Comparison of ENCODE assay signal across 8 mouse cellular contexts in genomic region chrX:73228606-73229214, GRCm38 (mm10). TPM values are rescaled to one million over a fixed set of nuclear protein-coding genes. Genes with fewer than 3 reads are reported as not detected.
DNase-seq lines count a peak whose midpoint lies in the region; ATAC-seq and TF ChIP-seq lines count a peak whose summit lies in the region.

No protein-coding gene starts in this region.

- H3ac ChIP-seq in C2C12 (ENCODE audit: control insufficient read depth, insufficient read length, low read depth), result peak overlapping the region; percentile 74

- H3K79me2 ChIP-seq in C2C12 (ENCODE audit: control insufficient read depth, insufficient read depth), result no peaks in the 10 kb centered on the region

- peak; percentile 34 for DNase-seq in forebrain, embryonic 10.5 days (ENCODE audit: extremely low spot score, low spot score)
- DNase-seq in kidney, postnatal 4 days, result peak; percentile 55 to 77
- peak; percentile 52 to 60 for DNase-seq in thymus, adult 18-20 months

- H3K9me3 ChIP-seq in forebrain, embryonic 10.5 days, result peaks cover 2% of the 10 kb centered on the region; the same call in 1 of the 2 replicates
- no peaks in the 10 kb centered on the region for H3K9me3 ChIP-seq in heart, embryonic 15.5 days (replicated peaks)
- no peaks in the 10 kb centered on the region for H3K9me3 ChIP-seq in lung, embryonic 16.5 days (ENCODE audit: control insufficient read depth, low read length)

- H3K27me3 ChIP-seq in C2C12 (ENCODE audit: control insufficient read depth, insufficient read depth, insufficient read length), result no peaks in the 10 kb centered on the region
- H3K27me3 ChIP-seq in forebrain, embryonic 10.5 days (ENCODE audit: poor library complexity, severe bottlenecking), result peaks cover 16% of the 10 kb centered on the region
- H3K27me3 ChIP-seq in heart, embryonic 15.5 days, result no peaks in the 10 kb centered on the region
- no peaks in the 10 kb centered on the region for H3K27me3 ChIP-seq in lung, embryonic 16.5 days (ENCODE audit: control insufficient read depth, insufficient read depth, low read depth, low read length)

- H3K9ac ChIP-seq in heart, embryonic 15.5 days, result peak overlapping the region; percentile 67
- peak overlapping the region; percentile 70 for H3K9ac ChIP-seq in lung, embryonic 16.5 days (ENCODE audit: low read length)

- 10% methylated on average over 48 of the region's 51 CpGs for WGBS in bone marrow, adult 2 months
- 15% methylated on average over 50 of the region's 51 CpGs for WGBS in forebrain, embryonic 10.5 days
- WGBS in heart, embryonic 15.5 days, result 15% methylated on average over 48 of the region's 51 CpGs
- 17% methylated on average over 49 of the region's 51 CpGs for WGBS in lung, embryonic 16.5 days
- 21% methylated on average over 51 of the region's 51 CpGs for WGBS in olfactory bulb, adult 2 months

- H3K79me3 ChIP-seq in C2C12 (ENCODE audit: low read depth), result no peaks in the 10 kb centered on the region

- no peak for TF ChIP-seq POLR2A in bone marrow, adult 2 months (IDR thresholded peaks at IDR 0.05; ENCODE audit: borderline replicate concordance, control insufficient read depth, low read depth, low read length)
- no peak for TF ChIP-seq POLR2A in olfactory bulb, adult 2 months (IDR thresholded peaks at IDR 0.05; ENCODE audit: insufficient read depth, low read depth, low read length)

- peak overlapping the region; percentile 31 for H3K4me3 ChIP-seq in C2C12 (ENCODE audit: insufficient read depth, poor library complexity, severe bottlenecking)
- peak overlapping the region; percentile 94 for H3K4me3 ChIP-seq in bone marrow, adult 2 months (replicated peaks; ENCODE audit: control insufficient read depth, low read depth, low read length)
- peak overlapping the region; percentile 68 for H3K4me3 ChIP-seq in forebrain, embryonic 10.5 days
- H3K4me3 ChIP-seq in heart, embryonic 15.5 days, result peak overlapping the region; percentile 68
- peak overlapping the region; percentile 62 for H3K4me3 ChIP-seq in lung, embryonic 16.5 days (ENCODE audit: low read length)
- H3K4me3 ChIP-seq in olfactory bulb, adult 2 months (ENCODE audit: insufficient read depth, low read depth, low read length), result peak overlapping the region; percentile 75

- no peak for TF ChIP-seq CTCF in C2C12 (IDR thresholded peaks at IDR 0.05; ENCODE audit: control insufficient read depth, insufficient read depth, insufficient read length)
- TF ChIP-seq CTCF in bone marrow, adult 2 months (IDR thresholded peaks at IDR 0.05; ENCODE audit: control insufficient read depth, insufficient read depth, low read length), result no peak
- TF ChIP-seq CTCF in olfactory bulb, adult 2 months (IDR thresholded peaks at IDR 0.05; ENCODE audit: insufficient read depth, low read depth, low read length), result no peak

- peak overlapping the region; percentile 90 for H3K27ac ChIP-seq in bone marrow, adult 2 months (ENCODE audit: control insufficient read depth, insufficient read depth, low read depth, low read length, poor library complexity)
- H3K27ac ChIP-seq in forebrain, embryonic 10.5 days, result peak overlapping the region; percentile 89
- H3K27ac ChIP-seq in heart, embryonic 15.5 days, result peak overlapping the region; percentile 96
- H3K27ac ChIP-seq in lung, embryonic 16.5 days (ENCODE audit: low read length), result peak overlapping the region; percentile 91
- peak overlapping the region; percentile 98 for H3K27ac ChIP-seq in olfactory bulb, adult 2 months (ENCODE audit: insufficient read depth, low read depth, low read length)

- ATAC-seq in heart, embryonic 15.5 days (replicated peaks; ENCODE audit: insufficient number of reproducible peaks, insufficient read depth, low FRiP score, low read depth), result peak; percentile 36
- peak; percentile 75 for ATAC-seq in lung, embryonic 16.5 days (ENCODE audit: low read depth)

- H3K36me3 ChIP-seq in C2C12 (ENCODE audit: control insufficient read depth, insufficient read depth), result no peaks in the 10 kb centered on the region
- H3K36me3 ChIP-seq in forebrain, embryonic 10.5 days (replicated peaks), result no peaks in the 10 kb centered on the region
- no peaks in the 10 kb centered on the region for H3K36me3 ChIP-seq in heart, embryonic 15.5 days
- no peaks in the 10 kb centered on the region for H3K36me3 ChIP-seq in lung, embryonic 16.5 days (ENCODE audit: control insufficient read depth, insufficient read depth, low read length)

- H3K4me1 ChIP-seq in bone marrow, adult 2 months (ENCODE audit: control insufficient read depth, insufficient read depth, low read length), result no peaks in the 10 kb centered on the region; the same call in 1 of the 2 replicates
- H3K4me1 ChIP-seq in forebrain, embryonic 10.5 days, result peaks cover 13% of the 10 kb centered on the region
- H3K4me1 ChIP-seq in heart, embryonic 15.5 days (replicated peaks), result no peaks in the 10 kb centered on the region
- H3K4me1 ChIP-seq in lung, embryonic 16.5 days (replicated peaks; ENCODE audit: control insufficient read depth, insufficient read depth, low read length), result 0 out of 2 replicates have a peak, but pooled peaks cover 2% of the 10 kb centered on the region
- H3K4me1 ChIP-seq in olfactory bulb, adult 2 months (ENCODE audit: control insufficient read depth, insufficient read depth, low read length), result 0 out of 2 replicates have a peak, but pooled peaks cover 3% of the 10 kb centered on the region

- peak overlapping the region; percentile 89 for H3K4me2 ChIP-seq in heart, embryonic 15.5 days
- peak overlapping the region; percentile 76 for H3K4me2 ChIP-seq in lung, embryonic 16.5 days (ENCODE audit: low read depth, low read length)

TF ChIP-seq in C2C12, 6 proteins besides CTCF, POLR2A, EP300 and RAD21:
- TF ChIP-seq FOSL1 (IDR thresholded peaks at IDR 0.05; ENCODE audit: insufficient read depth, low read length, poor library complexity, severe bottlenecking) (no peak), MYOG (IDR thresholded peaks at IDR 0.05; ENCODE audit: control insufficient read depth, extremely low read depth, insufficient read length) (no peak), CEBPB (IDR thresholded peaks at IDR 0.05; ENCODE audit: low read depth) (no peak), USF1 (IDR thresholded peaks at IDR 0.05; ENCODE audit: low read depth) (no peak), MYOD1 (IDR thresholded peaks at IDR 0.05; ENCODE audit: control insufficient read depth, insufficient read length, low read depth) (no peak), MAX (IDR thresholded peaks at IDR 0.05) (no peak)

RNA-seq across cellular contexts. Expression of gene F8a, which starts 0.6 kb away (rescaled TPM):
- polyA plus RNA-seq in C2C12 (2012; fragmentation: generic; extraction: Trizol), result 3.3 TPM
- 1.4 and 2.0 TPM in 2 replicates for polyA plus RNA-seq in bone marrow, adult 2 months (2011; ENCODE audit: insufficient read depth, insufficient read length, low replicate concordance, missing spikeins)
- polyA plus RNA-seq in forebrain, embryonic 10.5 days (2016; fragmentation: Nextera tagmentation; extraction: Ambion mirVana), result 10.9 TPM in 2 replicates
- 9.2 and 11.6 TPM in 2 replicates for polyA plus RNA-seq in heart, embryonic 15.5 days (2015; fragmentation: Nextera tagmentation; extraction: Ambion mirVana)
- 10.5 TPM in 2 replicates for polyA plus RNA-seq in lung, embryonic 16.5 days (2015; fragmentation: Nextera tagmentation; extraction: Ambion mirVana)
- not detected in 2 replicates for polyA plus RNA-seq in olfactory bulb, adult 2 months (2012; ENCODE audit: insufficient read depth, insufficient read length, low replicate concordance, missing spikeins)

RNA-seq across cellular contexts. Expression of gene Xlr4c, which starts 14.2 kb away (rescaled TPM):
- 0.06 TPM for polyA plus RNA-seq in C2C12 (2012; fragmentation: generic; extraction: Trizol)
- polyA plus RNA-seq in bone marrow, adult 2 months (2011; ENCODE audit: insufficient read depth, insufficient read length, low replicate concordance, missing spikeins), result 4.2 TPM in 1 of 2 replicates, not detected in the other
- not detected in 2 replicates for polyA plus RNA-seq in forebrain, embryonic 10.5 days (2016; fragmentation: Nextera tagmentation; extraction: Ambion mirVana)
- 0.14 and 0.79 TPM in 2 replicates for polyA plus RNA-seq in heart, embryonic 15.5 days (2015; fragmentation: Nextera tagmentation; extraction: Ambion mirVana)
- 0.24 and 0.83 TPM in 2 replicates for polyA plus RNA-seq in lung, embryonic 16.5 days (2015; fragmentation: Nextera tagmentation; extraction: Ambion mirVana)
- not detected in 2 replicates for polyA plus RNA-seq in olfactory bulb, adult 2 months (2012; ENCODE audit: insufficient read depth, insufficient read length, low replicate concordance, missing spikeins)

RNA-seq across cellular contexts. Expression of gene Xlr4b, which starts 14.6 kb away (rescaled TPM):
- polyA plus RNA-seq in C2C12 (2012; fragmentation: generic; extraction: Trizol), result 0.09 TPM
- polyA plus RNA-seq in bone marrow, adult 2 months (2011; ENCODE audit: insufficient read depth, insufficient read length, low replicate concordance, missing spikeins), result 3.9 and 26.1 TPM in 2 replicates
- 0.37 and 0.52 TPM in 2 replicates for polyA plus RNA-seq in forebrain, embryonic 10.5 days (2016; fragmentation: Nextera tagmentation; extraction: Ambion mirVana)
- 0.96 and 2.8 TPM in 2 replicates for polyA plus RNA-seq in heart, embryonic 15.5 days (2015; fragmentation: Nextera tagmentation; extraction: Ambion mirVana)
- 0.65 and 1.3 TPM in 2 replicates for polyA plus RNA-seq in lung, embryonic 16.5 days (2015; fragmentation: Nextera tagmentation; extraction: Ambion mirVana)
- polyA plus RNA-seq in olfactory bulb, adult 2 months (2012; ENCODE audit: insufficient read depth, insufficient read length, low replicate concordance, missing spikeins), result not detected in 2 replicates

RNA-seq across cellular contexts. Expression of gene Xlr3c, which starts 36.5 kb away (rescaled TPM):
- polyA plus RNA-seq in C2C12 (2012; fragmentation: generic; extraction: Trizol), result 1.4 TPM
- polyA plus RNA-seq in bone marrow, adult 2 months (2011; ENCODE audit: insufficient read depth, insufficient read length, low replicate concordance, missing spikeins), result 0.88 TPM in 1 of 2 replicates, not detected in the other
- not detected in 2 replicates for polyA plus RNA-seq in forebrain, embryonic 10.5 days (2016; fragmentation: Nextera tagmentation; extraction: Ambion mirVana)
- not detected in 2 replicates for polyA plus RNA-seq in heart, embryonic 15.5 days (2015; fragmentation: Nextera tagmentation; extraction: Ambion mirVana)
- not detected in 2 replicates for polyA plus RNA-seq in lung, embryonic 16.5 days (2015; fragmentation: Nextera tagmentation; extraction: Ambion mirVana)
- polyA plus RNA-seq in olfactory bulb, adult 2 months (2012; ENCODE audit: insufficient read depth, insufficient read length, low replicate concordance, missing spikeins), result not detected in 2 replicates

RNA-seq across cellular contexts. Expression of gene Xlr3b, which starts 36.7 kb away (rescaled TPM):
- polyA plus RNA-seq in C2C12 (2012; fragmentation: generic; extraction: Trizol), result 0.15 TPM
- 5.4 TPM in 1 of 2 replicates, not detected in the other for polyA plus RNA-seq in bone marrow, adult 2 months (2011; ENCODE audit: insufficient read depth, insufficient read length, low replicate concordance, missing spikeins)
- polyA plus RNA-seq in forebrain, embryonic 10.5 days (2016; fragmentation: Nextera tagmentation; extraction: Ambion mirVana), result 8.7 and 9.1 TPM in 2 replicates
- polyA plus RNA-seq in heart, embryonic 15.5 days (2015; fragmentation: Nextera tagmentation; extraction: Ambion mirVana), result 6.0 and 6.8 TPM in 2 replicates
- 8.4 and 10.6 TPM in 2 replicates for polyA plus RNA-seq in lung, embryonic 16.5 days (2015; fragmentation: Nextera tagmentation; extraction: Ambion mirVana)
- not detected in 2 replicates for polyA plus RNA-seq in olfactory bulb, adult 2 months (2012; ENCODE audit: insufficient read depth, insufficient read length, low replicate concordance, missing spikeins)

Comparison
In these comparisons a context has a peak if more than half of its experiments do, and no peak if none do; other contexts are left out.
1. Peak in every context shown above with its lines: DNase-seq, ATAC-seq, H3K4me3 ChIP-seq and H3K27ac ChIP-seq.
2. H3K4me3 ChIP-seq: peak in every context shown above with its lines; median percentile 94 in bone marrow, adult 2 months; 75 in olfactory bulb, adult 2 months; 68 in forebrain, embryonic 10.5 days; 68 in heart, embryonic 15.5 days; 62 in lung, embryonic 16.5 days; 31 in C2C12.